Comparison of ENCODE assay signal across 9 mouse cellular contexts in the genomic region with DNA sequence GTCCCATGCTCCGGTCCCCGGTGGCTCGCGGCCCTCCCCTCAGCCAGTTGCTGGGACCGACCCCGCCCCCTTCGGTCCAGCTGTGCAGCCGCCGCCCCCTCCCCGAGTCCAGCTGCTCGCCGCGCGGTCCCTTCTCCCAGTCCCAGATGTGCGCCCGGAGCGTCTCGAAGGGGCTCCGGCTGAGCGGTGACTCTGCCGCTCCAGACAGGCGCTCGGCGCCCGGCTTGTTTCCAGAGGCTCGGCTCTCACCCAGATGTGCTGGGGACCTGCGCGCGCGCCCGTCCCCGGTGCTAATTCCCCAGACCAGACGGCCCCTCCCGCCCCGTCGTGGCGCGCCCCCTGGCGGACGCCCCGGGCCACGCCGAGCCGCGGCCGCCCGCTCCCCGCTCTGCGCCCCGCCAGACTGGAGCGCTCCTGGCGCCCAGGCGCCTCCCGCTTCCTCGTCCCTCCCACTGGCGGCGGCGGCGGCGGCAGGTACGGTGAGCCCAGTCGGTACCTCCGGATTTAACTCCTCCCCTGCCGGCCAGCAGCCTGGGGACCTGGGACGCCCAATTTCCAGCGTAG. TPM values are rescaled to one million over a fixed set of nuclear protein-coding genes. Genes with fewer than 3 reads are reported as not detected.
DNase-seq lines count a peak whose midpoint lies in the region; ATAC-seq and TF ChIP-seq lines count a peak whose summit lies in the region.
"Had no signal": no experiment of that assay in that cellular context is flagged by ENCODE, and none has a peak within 500 bp of the region (broad histone marks: within the 10 kb centered on the region; RNA-seq: fewer than 3 reads in every experiment).

Nxph3 (minus strand) TSS at position 273 of the 564 bp plus-strand sequence.

- H3K36me3 ChIP-seq in hindbrain, embryonic 14.5 days (replicated peaks; ENCODE audit: control insufficient read depth, insufficient read depth), result no peaks in the 10 kb centered on the region

- peak within 1 kb of the TSS; percentile 60 for H3K9ac ChIP-seq in hindbrain, embryonic 14.5 days

- no peaks in the 10 kb centered on the region for H3K9me3 ChIP-seq in hindbrain, embryonic 14.5 days (ENCODE audit: control insufficient read depth, low read length)

- in situ Hi-C loops in Patski (cut with MboI; ENCODE audit: low pct_unique_long_range_greater_than_20kb), result no loop called here

- H3K4me3 ChIP-seq in hindbrain, embryonic 14.5 days (replicated peaks; ENCODE audit: low read length), result peak within 1 kb of the TSS; percentile 44

- peak; percentile 61 for ATAC-seq in Patski
- ATAC-seq in hindbrain, embryonic 14.5 days (ENCODE audit: low FRiP score), result peak; percentile 44; the same call in 1 of the 2 replicates
- peak; percentile 50 for ATAC-seq in megakaryocyte-erythroid progenitor cell, adult 5-6 weeks (replicated peaks; ENCODE audit: low FRiP score, low TSS enrichment, poor library complexity, severe bottlenecking)

- POLR2A ChIA-PET in Patski (lab: Charles Lee), result interaction anchor here (1.0 kb wide), 1 partner anchor 112 kb away, joined by 3 read pairs; no protein-coding TSS in a partner anchor

- CTCF ChIA-PET in Patski (lab: Charles Lee), result interaction anchor here (0.8 to 1.4 kb wide), 7 partner anchors 8 to 130 kb away, joined by 3 to 6 read pairs (median 3); partner anchors contain the start of gene Slc35b1

- intact Hi-C loops in left cerebral cortex, postnatal 25 days (cut with DNase I), result no loop called here

- WGBS in hindbrain, embryonic 14.5 days, result under 1% methylated on average over 65 of the region's 66 CpGs

- DNase-seq in Patski (ENCODE audit: low read depth, low spot score) (no peak), adipocyte (ENCODE audit: low spot score) (no peak)
- DNase-seq in cerebellum, adult 18-20 months, result peak; percentile 88 to 89
- DNase-seq in gastrocnemius, adult 18-20 months (ENCODE audit: low spot score), result peak; percentile 68
- DNase-seq in hindbrain, embryonic 14.5 days (ENCODE audit: low spot score), result peak; percentile 43
- peak; percentile 54 for DNase-seq in left cerebral cortex, postnatal 25 days (ENCODE audit: low spot score in 2 of 2)
- peak; percentile 27 to 58 for DNase-seq in spleen, adult 18-20 months

- H3K27ac ChIP-seq in hindbrain, embryonic 14.5 days, result no peak within 1 kb of the TSS
- H3K27ac ChIP-seq: macrophage had no signal

- peaks cover 8% of the 10 kb centered on the region for H3K27me3 ChIP-seq in Patski
- H3K27me3 ChIP-seq in hindbrain, embryonic 14.5 days (ENCODE audit: control insufficient read depth, insufficient read depth, low read length), result peaks cover 35% of the 10 kb centered on the region

- H3K4me2 ChIP-seq in hindbrain, embryonic 14.5 days (replicated peaks), result peak within 1 kb of the TSS; percentile 95

- H3K4me1 ChIP-seq in hindbrain, embryonic 14.5 days (replicated peaks; ENCODE audit: control insufficient read depth, insufficient read depth, low read length), result peaks cover 16% of the 10 kb centered on the region

- peak; percentile 86 for TF ChIP-seq CTCF in Patski (IDR thresholded peaks at IDR 0.05)

RNA-seq across cellular contexts. Expression of gene Nxph3, which starts in this region (rescaled TPM):
- polyA plus RNA-seq in Patski (2021), result 0.73 TPM
- under 1 TPM; 0.27 to 0.33 TPM for total RNA-seq in gastrocnemius, adult 18-20 months (2021)
- 2.0 and 2.2 TPM in 2 replicates for polyA plus RNA-seq in hindbrain, embryonic 14.5 days (2014; fragmentation: Nextera tagmentation; extraction: Ambion mirVana)
- total RNA-seq in left cerebral cortex, postnatal 25 days (2021), result 10 to 100 TPM; 20.5 to 35.2 TPM
- not detected in 2 replicates for total RNA-seq in megakaryocyte-erythroid progenitor cell, adult 5-6 weeks (2014; fragmentation: Nextera tagmentation)
- not detected in 2 replicates for total RNA-seq in megakaryocyte-erythroid progenitor cell, adult 5-6 weeks (2017)
- polyA plus RNA-seq: macrophage had no signal

Comparison
In these comparisons a context has a peak if more than half of its experiments do, and no peak if none do; other contexts are left out.
1. RNA of gene Nxph3 (total RNA-seq): 20.5 to 35.2 TPM in left cerebral cortex, postnatal 25 days; 0.27 to 0.33 TPM in gastrocnemius, adult 18-20 months and not detected in megakaryocyte-erythroid progenitor cell, adult 5-6 weeks; every median in the first group is over 10 times any median in the second.
2. Peak in ATAC-seq in Patski; RNA of the gene not detected or under 1 TPM.
3. Peak in DNase-seq in gastrocnemius, adult 18-20 months; RNA of the gene not detected or under 1 TPM.
4. Peak in ATAC-seq in megakaryocyte-erythroid progenitor cell, adult 5-6 weeks; RNA of the gene not detected or under 1 TPM.
5. DNase-seq: peak in cerebellum, adult 18-20 months (2 of 2), hindbrain, embryonic 14.5 days (single experiment), left cerebral cortex, postnatal 25 days (2 of 2) and spleen, adult 18-20 months (2 of 2); none in Patski (single experiment) and adipocyte (single experiment).
6. Peak in every context shown above with its lines, with median percentiles within 50 percentile points of each other: ATAC-seq.